Mouse (Mus musculus): ENCODE data around the gene Epha10.

The Epha10 gene

DNA sequence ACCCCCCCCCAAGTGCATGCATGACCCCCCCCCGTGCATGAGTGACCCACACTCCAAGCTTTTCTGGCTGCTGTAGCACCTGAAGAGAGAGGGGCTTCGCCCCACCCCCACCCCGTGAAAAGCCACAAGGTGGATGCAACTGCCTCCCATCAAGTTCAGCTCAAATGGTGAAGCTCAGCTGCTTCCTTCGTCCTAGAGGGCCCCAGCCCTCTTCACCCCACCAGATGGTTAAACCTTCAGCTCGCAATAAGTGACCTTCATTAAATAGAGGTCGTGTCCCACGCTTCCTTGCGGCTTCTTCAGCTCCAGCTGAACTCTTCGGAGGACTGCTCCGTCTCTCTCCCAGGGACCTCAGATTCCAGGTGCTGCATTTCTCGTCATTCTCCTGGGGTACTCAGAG lies at the start of gene Epha10:
Gene Epha10 (plus strand): TSS at position 301 of the 400 bp plus-strand sequence.
- DNase-seq: no peak

DNA sequence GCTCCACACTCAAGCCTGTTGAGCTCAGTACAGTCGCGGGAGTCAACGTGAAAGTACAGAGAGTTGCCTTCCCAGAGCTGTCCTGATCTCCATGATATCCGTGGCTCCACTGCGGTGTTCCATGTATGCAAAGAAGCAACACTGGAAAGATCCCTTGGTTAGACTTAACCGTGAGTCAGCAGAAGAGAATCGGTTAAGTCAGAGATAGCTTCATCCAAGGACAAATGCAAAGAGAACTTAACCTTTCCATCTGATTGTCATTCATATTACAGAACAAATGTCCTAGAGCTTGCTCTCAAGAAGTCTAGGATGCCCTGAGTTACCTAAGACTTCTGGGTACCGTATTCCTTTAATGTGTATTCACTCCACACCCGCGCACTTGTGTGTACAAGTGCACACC lies 47.9 kb upstream of the Epha10 start:
- no peak for DNase-seq

DNA sequence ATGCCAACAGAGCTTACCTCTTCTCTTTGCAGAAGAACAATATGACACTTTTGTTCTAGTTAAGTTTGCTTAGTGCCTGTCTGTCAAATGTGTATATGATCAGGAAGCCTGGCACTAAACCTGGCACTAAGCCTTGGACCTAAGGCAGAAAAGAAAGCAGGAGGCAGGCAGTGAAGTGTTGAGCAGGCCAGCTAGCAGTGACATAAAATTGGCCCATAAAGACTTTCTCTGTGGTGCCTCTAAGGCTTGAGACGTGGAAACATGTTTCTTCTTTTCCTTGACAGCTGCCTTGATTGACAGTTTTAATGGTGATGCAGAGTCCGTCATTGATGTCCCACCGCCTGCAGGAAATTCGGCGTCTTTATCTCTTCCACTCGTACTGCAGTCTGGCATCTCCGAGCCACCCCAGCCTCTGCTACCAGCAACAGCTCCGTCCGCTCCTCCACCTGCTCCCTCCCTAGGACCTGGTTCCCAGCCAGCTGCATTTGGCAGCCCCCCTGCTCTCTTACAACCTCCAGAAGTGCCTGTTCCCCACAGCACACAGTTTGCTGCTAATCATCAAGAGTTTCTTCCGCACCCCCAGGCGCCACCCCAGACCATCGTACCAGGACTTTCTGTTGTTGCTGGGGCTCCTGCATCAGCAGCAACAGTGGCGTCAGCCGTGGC lies 42.5 kb upstream of the Epha10 start:
- DNase-seq: no peak

DNA sequence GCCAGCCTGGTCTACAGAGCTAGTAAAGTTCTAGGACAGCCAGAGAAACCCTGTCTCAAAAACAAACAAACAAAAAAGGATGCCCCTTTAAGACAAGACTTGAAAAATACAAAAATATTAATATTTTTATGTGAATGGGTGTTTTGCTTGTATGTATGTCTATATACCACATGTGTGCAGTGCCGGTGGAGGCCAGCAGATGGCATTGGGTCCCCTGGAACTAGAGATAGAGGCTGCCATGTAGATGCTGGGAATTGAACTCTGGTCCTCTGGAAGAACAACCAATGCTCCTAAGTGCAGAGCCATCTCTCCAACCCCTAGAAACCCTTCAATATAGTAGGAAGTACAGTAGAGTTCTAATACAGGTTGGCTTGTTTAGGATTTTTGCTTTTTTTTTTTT lies 39.7 kb upstream of the Epha10 start:
- no peak for DNase-seq

DNA sequence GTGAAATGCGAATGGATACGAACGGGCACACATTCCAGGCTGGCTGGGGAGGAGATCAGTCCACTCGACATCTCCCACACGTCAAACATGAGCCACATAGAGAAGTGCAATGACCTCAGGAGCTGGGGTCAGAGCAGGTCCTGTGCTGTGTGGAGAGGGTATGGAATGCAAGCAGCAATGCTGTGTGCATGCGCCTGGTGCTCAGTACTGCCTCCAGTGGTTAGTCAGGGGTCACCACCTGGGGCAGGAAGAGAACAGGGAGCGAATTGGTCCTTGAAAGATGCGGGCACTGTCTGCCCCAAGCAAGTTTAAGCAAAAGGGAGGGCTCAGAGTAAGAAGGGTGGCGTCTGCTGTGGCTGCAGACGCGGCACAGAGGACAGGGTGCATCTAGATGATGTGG lies 37.2 kb upstream of the Epha10 start:
- no peak for DNase-seq

DNA sequence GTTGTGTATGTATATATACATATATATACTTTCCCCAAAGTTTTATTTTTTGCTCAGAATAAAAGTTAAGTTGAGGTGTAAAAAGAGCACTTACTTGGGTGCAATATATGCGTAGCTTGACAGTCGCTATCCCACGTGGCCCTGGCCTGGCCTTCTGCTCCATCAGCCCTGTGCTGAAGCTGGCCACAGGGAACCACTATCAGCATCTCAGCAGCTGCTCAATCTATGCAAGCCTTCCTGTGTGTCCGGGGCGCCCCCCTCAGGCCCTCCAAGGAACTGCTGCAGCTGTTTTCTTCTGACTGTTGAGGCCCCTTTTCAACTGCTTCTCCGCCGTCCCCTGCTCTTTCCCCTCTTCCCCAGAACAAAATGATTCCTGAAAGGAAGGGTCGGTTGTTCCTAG lies 33.1 kb upstream of the Epha10 start:
- DNase-seq: peak; percentile 46 to 55

DNA sequence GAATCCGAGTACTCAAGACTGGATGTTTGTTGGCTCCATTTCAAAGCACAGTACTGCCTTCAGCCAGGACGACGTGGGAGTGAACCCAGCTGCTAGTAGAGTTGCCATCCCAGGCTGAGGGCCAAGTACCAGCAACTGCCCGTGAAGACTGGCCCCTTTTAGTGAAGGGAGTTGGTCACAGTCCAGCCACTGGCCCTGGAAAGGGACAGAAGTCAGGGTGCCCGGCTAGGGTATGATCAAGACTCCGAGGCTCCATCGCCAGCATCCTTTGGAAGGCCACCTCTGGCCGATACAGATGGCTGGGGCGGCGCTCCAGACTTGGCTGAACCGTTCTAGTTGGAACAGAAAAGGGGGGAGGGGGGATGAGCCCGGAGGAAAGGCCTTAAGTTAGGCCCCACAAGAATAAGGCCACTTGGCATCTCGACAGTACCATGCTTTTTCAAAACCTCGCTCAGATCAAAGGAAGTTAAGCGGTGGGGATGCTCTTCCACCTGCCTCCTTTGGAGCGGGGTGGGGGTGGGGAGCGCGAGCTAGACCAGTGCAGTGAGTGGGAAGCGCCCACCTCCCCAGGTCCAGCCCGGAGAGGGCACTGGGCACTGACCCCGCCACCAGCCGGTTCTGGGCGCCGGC lies 31.0 kb upstream of the Epha10 start:
- peak; percentile 12 to 21 for DNase-seq

DNA sequence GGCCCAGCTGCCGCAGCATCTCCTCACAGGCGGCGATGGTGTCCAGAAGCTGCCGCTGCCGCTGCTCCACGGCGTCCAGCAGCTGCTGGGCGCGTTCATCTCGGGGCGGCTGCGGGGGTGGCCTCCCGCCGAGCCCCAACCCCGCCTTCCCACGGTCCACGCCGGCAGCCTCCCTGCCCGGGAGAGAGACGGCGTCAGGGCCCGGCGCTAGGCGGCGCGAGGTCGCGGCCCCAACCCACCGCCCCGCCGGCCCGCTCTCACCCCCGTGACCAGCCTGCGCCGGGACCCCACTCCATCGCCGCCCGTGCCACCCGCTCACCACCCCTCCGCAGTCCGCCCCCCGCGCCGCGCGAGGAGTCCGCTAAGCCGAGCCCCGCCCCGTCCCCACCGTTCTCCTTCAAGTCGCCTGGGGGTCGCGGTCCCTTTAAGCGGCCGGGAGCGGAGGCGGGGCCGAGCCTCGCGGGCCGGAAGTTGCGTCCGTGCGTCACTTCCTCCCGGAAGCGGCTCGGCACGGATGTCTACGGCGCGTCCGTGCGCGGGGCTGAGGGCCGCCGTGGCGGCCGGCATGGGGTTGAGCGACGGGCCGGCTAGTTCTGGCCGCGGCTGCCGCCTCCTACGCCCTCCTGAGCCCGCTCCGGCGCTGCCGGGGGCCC lies 30.3 kb upstream of the Epha10 start, which contains the start of gene Yrdc:
Gene Yrdc (plus strand): TSS at position 419 of the 653 bp plus-strand sequence.
- DNase-seq: peak; percentile 88

DNA sequence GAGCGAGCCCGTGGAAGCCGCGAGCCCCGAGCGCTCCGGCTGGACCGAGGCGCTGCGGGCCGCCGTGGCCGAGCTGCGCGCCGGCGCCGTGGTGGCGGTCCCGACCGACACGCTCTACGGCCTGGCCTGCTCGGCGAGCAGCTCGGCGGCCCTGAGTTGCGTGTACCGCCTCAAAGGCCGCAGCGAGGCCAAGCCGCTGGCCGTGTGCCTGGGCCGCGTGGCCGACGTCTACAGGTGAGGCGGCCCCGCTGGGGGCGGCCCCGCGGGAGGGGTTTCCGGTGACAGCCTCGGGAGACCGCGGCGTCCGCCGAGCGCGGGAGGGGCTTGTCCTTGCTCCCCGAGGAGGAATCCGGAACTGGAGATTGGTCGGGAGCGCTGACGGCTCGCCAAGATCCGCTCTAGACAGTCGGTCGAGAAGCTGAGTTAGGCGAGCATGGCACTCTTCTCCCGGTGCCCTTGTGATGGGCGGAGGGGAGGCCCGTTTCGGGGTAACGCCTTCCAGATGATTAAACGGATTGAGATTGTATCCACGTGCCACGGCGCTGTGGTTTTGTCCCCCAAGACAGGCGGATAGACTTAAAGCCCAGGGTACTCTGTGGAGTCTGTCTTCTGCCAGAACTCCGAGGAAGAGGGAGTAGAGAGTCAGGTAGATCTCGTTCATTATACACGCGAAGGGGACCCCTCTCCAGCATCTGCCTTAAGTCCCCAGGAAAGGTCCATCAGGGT lies 29.6 kb upstream of the Epha10 start, which contains the start of gene 1110065P20Rik:
Gene 1110065P20Rik (minus strand): TSS at position 264 of the 726 bp plus-strand sequence.
- DNase-seq: peak; percentile 66 to 73

DNA sequence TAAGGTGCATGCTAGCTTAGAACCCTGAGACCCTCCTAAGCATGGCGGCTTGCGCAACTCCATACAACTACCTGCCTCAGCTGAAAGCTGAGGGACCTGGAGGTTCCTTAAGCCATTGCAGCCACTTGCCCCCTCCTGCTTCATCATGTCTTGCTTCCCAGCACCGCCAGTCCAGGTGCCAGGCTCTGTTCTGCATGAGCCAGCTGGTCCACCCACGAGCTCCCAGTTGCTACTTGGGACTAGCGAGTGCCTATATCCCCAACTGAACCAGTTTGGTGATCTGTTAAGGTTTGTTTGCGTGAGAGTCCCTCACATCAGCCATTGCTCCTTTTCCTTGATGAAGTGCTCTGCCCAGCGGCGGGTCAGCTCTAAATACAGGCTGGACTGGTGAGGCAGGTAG lies 24.4 kb upstream of the Epha10 start:
- DNase-seq: no peak

DNA sequence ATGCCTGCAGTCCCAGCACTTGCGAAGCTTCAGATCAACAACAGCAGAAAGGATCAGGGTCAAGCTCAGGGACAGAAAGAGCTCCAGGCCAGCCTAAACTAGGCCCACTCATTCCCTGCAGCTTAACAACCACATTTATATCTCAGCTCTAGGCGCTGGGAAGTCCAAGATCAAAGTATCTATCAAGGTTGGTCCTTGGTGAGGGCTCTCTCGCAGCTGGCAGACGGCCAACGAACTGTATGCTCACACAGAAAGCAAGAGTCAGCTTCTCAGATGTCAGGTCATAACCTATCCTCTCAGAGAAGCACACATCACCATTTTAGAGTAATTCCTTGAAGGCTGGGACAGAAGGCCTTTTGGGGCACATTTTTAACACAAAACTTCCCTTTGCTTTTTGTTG lies 22.3 kb upstream of the Epha10 start:
- no peak for DNase-seq

DNA sequence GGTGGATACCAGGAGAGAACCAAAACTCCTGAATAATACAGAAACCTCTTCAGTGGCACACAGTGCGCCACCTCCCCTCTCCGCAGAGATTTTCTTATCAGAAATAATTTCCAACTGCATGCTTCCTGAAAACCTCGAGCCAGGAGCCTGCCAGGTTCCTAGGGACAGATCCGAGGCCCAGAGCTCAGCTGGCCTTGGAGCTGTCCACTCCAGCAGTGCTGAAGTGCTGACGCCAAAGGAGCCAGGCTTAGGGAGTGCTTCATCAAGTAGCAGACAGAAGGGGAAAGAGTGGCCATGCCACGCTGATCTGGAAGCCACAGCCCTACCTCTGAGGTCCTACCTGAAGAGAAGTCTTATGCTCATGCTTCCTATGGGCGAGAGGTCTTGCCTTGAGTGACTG lies 20.3 kb upstream of the Epha10 start:
- DNase-seq: no peak

DNA sequence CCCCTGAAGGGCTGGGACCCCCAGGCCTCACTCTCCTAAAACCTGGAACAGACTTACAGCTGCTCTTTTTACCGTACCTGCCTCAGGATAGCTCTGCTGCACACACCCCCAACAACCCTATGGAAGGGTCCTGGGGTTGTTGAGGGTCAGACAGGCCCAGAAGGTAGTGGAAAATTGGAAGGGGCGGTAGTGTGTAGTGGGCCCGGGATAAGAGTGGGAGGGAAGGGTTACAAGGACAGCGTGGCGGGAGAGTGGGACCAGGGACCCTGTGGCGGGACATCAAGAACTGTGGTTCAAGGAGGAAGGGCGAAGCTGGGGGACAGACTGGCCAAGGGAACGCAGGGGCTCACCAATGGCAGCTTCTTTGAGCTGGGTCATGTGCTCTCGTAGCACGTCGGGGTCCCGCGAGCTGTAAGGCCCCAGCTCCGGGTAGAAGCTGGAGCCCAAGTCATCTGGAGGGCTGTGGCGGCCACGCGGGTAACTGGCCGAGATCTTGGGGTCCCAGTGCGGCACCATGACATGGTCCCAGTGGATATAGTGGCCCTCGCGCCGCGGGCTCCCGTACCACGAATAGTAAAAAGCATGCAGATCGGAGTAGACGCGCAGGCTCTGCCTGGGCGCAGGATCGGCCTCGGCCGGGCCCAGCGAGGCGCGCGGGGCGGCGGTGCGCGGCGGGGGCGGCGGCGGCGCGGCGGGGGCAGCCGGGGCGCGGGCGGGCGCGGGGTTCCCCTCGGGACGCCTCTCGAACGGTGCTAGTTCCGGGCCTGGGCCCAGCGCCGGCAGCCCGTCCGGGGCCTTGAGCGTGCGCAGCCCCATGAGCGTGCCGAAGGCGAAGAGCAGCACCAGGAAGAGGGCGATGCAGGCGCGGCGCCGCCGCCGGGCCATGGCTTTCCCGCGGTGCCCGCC lies 19.2 kb upstream of the Epha10 start, which contains the start of gene Maneal:
Gene Maneal (minus strand): TSS at position 889 of the 906 bp plus-strand sequence.
- no peak for DNase-seq

DNA sequence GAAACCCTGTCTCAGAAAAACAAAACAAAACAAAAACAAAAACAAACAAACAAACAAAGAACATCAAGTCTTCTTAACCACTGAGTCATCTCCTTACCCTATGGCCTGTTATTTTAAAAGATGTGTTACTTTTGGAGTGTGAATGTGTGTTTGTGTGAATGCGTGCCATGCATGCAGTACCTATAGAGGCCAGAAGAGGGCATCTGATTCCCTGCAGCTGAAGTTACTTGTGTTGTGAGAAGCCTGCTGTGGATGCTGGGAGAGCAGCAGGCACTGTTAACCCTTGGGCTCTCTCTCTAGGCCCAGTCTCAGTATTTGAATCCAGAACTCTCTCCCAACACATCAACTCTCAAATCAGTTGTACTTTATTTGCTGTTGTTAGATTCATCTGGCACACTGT lies 8.0 kb upstream of the Epha10 start:
- DNase-seq: no peak

DNA sequence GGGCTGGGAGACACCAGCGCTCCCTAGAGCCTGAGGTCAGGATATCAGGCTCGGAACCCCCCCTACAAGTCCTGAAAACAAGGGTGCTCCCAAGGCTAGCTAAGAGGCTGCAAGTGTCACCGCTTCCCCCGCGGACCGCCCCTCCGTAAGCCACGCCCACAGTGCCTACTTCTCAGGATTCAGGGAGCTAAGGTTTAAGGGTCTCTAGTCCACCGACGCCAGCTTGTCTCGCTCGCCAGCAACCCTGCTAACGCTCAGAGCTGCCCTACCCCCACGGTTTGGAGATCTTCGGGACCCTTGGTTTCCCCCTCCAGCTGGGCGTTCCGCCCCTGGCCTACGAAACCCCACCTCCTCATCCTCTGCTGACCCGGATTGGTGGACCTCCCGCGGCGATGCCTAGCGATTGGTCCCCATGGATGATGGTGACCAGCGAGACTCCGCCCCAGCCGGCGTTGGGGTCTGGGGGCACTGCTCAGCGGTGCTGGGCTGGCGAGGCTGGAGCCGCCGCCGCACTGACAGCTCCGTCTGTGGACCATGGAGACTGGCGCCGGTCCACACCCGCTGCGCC lies 726 bp downstream of the Epha10 start:
- no peak for DNase-seq

DNA sequence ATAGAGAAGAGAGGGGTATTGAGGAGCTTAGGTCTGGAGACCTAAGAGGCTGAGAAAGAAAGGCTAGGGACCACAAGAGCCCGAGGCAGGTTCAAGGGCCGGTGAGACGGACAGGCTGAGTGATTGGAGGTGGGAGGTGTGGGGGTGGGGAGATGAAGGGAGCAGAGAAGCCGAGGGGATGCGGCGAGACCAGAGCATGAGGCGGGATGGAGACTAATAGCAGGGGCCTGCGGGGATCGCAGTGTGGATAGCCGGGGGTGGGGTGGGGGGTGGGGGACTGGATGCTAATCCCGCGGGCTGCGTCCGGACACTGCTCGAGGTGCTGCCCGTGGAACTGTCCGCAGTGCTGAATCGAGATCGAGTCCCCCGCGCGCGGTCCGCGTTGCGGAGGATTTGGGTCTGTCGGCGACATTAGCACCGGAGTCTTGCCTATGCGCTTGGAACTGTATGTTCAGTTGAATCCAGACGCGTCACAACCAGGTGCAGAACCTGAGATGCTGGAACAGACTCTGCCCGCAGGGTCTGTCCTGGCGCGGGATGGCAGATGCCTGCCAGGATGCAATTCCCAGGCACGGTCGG lies 1.5 kb downstream of the Epha10 start:
- DNase-seq: no peak

DNA sequence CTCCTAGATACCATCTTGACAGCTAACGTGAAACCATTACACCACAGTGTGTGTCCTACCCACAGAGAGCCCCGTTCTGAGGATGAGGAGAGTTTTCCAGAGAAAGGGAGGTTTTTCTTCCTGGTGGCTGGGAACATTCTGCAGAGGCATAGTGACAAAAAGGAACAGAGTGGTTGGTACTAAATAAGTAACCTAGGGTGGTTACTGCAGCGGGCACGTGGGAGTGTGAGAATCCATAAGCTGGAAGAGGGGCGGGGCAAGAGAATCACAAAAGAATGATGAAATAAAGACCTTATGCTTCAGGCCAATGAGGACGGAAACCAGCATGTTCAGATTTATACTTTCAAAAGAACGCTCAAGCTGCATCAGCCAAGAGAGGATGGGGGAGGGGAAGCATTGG lies 8.0 kb downstream of the Epha10 start:
- DNase-seq: no peak

DNA sequence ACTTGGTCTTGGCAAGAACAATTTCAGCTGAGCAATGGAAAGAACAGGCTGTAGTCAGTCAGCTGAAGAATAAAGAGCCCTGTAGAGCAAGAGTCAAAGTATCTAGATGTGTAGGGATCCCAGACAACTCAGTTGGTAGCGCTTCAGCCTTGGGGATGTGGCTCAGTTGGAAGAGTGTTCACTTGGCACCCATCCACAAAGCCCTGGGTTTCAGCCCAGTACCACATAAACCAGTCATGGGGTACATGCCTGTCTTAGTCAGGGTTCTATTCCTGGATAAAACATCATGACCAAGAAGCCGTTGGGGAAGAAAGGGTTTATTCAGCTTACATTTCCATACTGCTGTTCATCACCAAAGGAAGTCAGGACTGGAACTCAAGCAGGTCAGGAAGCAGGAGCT lies 9.2 kb downstream of the Epha10 start:
- no peak for DNase-seq

DNA sequence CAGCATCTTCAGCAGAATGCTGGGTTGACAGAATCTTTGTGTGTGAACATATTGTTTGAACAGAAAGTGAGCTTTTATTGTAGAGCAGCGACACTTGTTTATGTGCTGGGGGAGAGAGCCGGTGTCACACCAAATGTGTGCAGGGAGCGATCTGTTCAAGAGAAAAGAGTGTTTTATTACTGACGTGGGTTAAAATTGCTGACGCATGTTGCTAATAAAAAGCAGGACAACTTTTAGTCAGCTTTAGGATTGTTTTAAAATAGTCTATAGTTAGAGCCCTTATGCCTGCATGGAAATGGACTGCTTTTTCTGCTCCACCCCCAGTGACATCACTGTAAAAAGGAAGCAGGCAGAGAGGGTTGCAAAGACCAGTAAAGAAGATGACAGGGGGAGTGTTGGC lies 10.1 kb downstream of the Epha10 start:
- no peak for DNase-seq

DNA sequence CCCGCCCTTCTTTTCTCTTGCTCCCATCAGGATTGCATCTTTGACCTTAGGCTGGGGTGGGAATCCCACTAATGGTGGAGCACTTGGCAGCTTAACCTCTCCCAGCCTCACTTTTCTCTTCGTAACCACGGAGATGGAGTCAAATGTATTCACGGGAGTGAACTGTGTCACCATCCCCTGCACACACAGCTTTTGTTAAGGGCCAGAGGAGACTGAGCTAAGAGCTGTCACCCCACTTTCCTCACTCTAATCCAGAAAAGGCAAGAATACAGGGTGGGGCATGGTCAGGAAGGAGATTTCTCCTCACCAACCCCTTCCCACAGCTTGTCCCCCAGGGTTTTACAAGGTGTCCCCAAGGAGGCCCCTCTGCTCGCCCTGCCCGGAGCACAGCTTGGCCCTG lies 13.1 kb downstream of the Epha10 start:
- DNase-seq: no peak
